ENCODE assay signal across 26 mouse cellular contexts in genomic region chr5:135376341-135376740, GRCm38 (mm10). TPM values are rescaled to one million over a fixed set of nuclear protein-coding genes. Genes with fewer than 3 reads are reported as not detected.
A peak's percentile ranks its signal among the peaks of the same experiment; 100 is the strongest.
DNase-seq lines count a peak whose midpoint lies in the region; ATAC-seq and TF ChIP-seq lines count a peak whose summit lies in the region.
"Had no signal": no experiment of that assay in that cellular context is flagged by ENCODE, and none has a peak within 500 bp of the region (broad histone marks: within the 10 kb centered on the region; RNA-seq: fewer than 3 reads in every experiment).

No protein-coding gene starts in this region.

- no peak overlapping the region for H3K27ac ChIP-seq in hindbrain, embryonic 15.5 days (replicated peaks)
- no peak overlapping the region for H3K27ac ChIP-seq in hindbrain, embryonic 11.5 days (ENCODE audit: low read depth, low read length)
- no peak overlapping the region for H3K27ac ChIP-seq in midbrain, embryonic 11.5 days (ENCODE audit: low read depth, low read length)
- no peak overlapping the region for H3K27ac ChIP-seq in midbrain, embryonic 15.5 days
- no peak overlapping the region for H3K27ac ChIP-seq in MEL (ENCODE audit: control insufficient read depth, low read depth, low read length)

- H3K36me3 ChIP-seq in hindbrain, embryonic 15.5 days, result peaks cover 93% of the 10 kb centered on the region
- peaks cover 21% of the 10 kb centered on the region; the same call in 1 of the 2 replicates for H3K36me3 ChIP-seq in hindbrain, embryonic 11.5 days (ENCODE audit: control insufficient read depth, insufficient read depth, low read length)
- peaks cover 29% of the 10 kb centered on the region for H3K36me3 ChIP-seq in midbrain, embryonic 11.5 days (ENCODE audit: control insufficient read depth, insufficient read depth, low read length)
- peaks cover 75% of the 10 kb centered on the region for H3K36me3 ChIP-seq in midbrain, embryonic 15.5 days (replicated peaks)
- peaks cover 2 to 4% of the 10 kb centered on the region in 2 experiments; a peak in 2 of 4 replicates for H3K36me3 ChIP-seq in MEL (ENCODE audit: control insufficient read depth in 1 of 2, insufficient read depth in 2 of 2, low read length in 2 of 2)

- no peak for DNase-seq in hindbrain, embryonic 11.5 days (ENCODE audit: low spot score)
- peak; percentile 67 for DNase-seq in midbrain, embryonic 11.5 days (ENCODE audit: low spot score, missing footprints)
- no peak for DNase-seq in MEL (ENCODE audit: low read depth, low spot score)
- DNase-seq in adrenal gland, postnatal 10 days, result no peak
- DNase-seq: adrenal gland, adult 2 months; adrenal gland, adult 8-10 months; adrenal gland, postnatal 14 days; adrenal gland, postnatal 25 days; adrenal gland, postnatal 36 days; B cell, adult 2 months; cerebellum, adult 11 months; cerebellum, adult 11-12 months; cerebellum, adult 18-20 months; cerebellum, adult 2 months; cerebellum, adult 8-10 months had no signal

- no peaks in the 10 kb centered on the region for H3K9me3 ChIP-seq in hindbrain, embryonic 15.5 days
- H3K9me3 ChIP-seq in hindbrain, embryonic 11.5 days (ENCODE audit: control insufficient read depth, low read length), result no peaks in the 10 kb centered on the region
- no peaks in the 10 kb centered on the region for H3K9me3 ChIP-seq in midbrain, embryonic 11.5 days (ENCODE audit: control insufficient read depth, low read length)
- no peaks in the 10 kb centered on the region for H3K9me3 ChIP-seq in midbrain, embryonic 15.5 days
- no peaks in the 10 kb centered on the region for H3K9me3 ChIP-seq in MEL (replicated peaks; ENCODE audit: insufficient read depth, low read length)
- H3K9me3 ChIP-seq: G1E had no signal

- peaks cover 2% of the 10 kb centered on the region; the same call in 1 of the 2 replicates for H3K4me1 ChIP-seq in hindbrain, embryonic 15.5 days (replicated peaks)
- no peaks in the 10 kb centered on the region for H3K4me1 ChIP-seq in hindbrain, embryonic 11.5 days (replicated peaks; ENCODE audit: control insufficient read depth, insufficient read depth, low read length)
- H3K4me1 ChIP-seq in midbrain, embryonic 11.5 days (ENCODE audit: control insufficient read depth, insufficient read depth, low read length), result no peaks in the 10 kb centered on the region
- H3K4me1 ChIP-seq in midbrain, embryonic 15.5 days, result peaks cover under 1% of the 10 kb centered on the region; the same call in 1 of the 2 replicates
- no peaks in the 10 kb centered on the region for H3K4me1 ChIP-seq in MEL (ENCODE audit: control insufficient read depth in 1 of 2, insufficient read depth in 2 of 2, low read length in 2 of 2)

- no peak overlapping the region for H3K9ac ChIP-seq in hindbrain, embryonic 15.5 days
- H3K9ac ChIP-seq in hindbrain, embryonic 11.5 days (ENCODE audit: low read depth, low read length), result no peak overlapping the region
- no peak overlapping the region for H3K9ac ChIP-seq in midbrain, embryonic 11.5 days (ENCODE audit: low read length)
- no peak overlapping the region for H3K9ac ChIP-seq in midbrain, embryonic 15.5 days
- no peak overlapping the region for H3K9ac ChIP-seq in MEL (ENCODE audit: control insufficient read depth, low read depth, low read length, poor library complexity, severe bottlenecking)

- no peak for TF ChIP-seq EP300 in MEL (IDR thresholded peaks at IDR 0.05; ENCODE audit: low read depth in 1 of 2, low read length in 2 of 2)

- no peak overlapping the region for H3K4me2 ChIP-seq in hindbrain, embryonic 15.5 days
- H3K4me2 ChIP-seq in hindbrain, embryonic 11.5 days (replicated peaks; ENCODE audit: low read depth, low read length), result no peak overlapping the region
- H3K4me2 ChIP-seq in midbrain, embryonic 11.5 days, result no peak overlapping the region
- H3K4me2 ChIP-seq in midbrain, embryonic 15.5 days, result no peak overlapping the region

- WGBS in hindbrain, embryonic 15.5 days, result 58% methylated on average over 2 of the region's 2 CpGs
- 68% methylated on average over 2 of the region's 2 CpGs for WGBS in hindbrain, embryonic 11.5 days
- 69% methylated on average over 2 of the region's 2 CpGs for WGBS in midbrain, embryonic 11.5 days
- 54% methylated on average over 2 of the region's 2 CpGs for WGBS in midbrain, embryonic 15.5 days

- H3K4me3 ChIP-seq in hindbrain, embryonic 15.5 days, result no peak overlapping the region
- H3K4me3 ChIP-seq in hindbrain, embryonic 11.5 days (ENCODE audit: low read depth, low read length), result no peak overlapping the region
- no peak overlapping the region for H3K4me3 ChIP-seq in midbrain, embryonic 11.5 days (ENCODE audit: low read depth, low read length)
- H3K4me3 ChIP-seq in midbrain, embryonic 15.5 days, result no peak overlapping the region
- H3K4me3 ChIP-seq in MEL (ENCODE audit: control insufficient read depth in 1 of 2, insufficient read depth in 1 of 2, low read depth in 2 of 2, low read length in 2 of 2), result no peak overlapping the region

- peak; percentile 13; the same call in 1 of the 2 replicates for ATAC-seq in hindbrain, embryonic 15.5 days (ENCODE audit: low FRiP score, low read depth)
- no peak for ATAC-seq in hindbrain, embryonic 11.5 days (ENCODE audit: low FRiP score)
- no peak for ATAC-seq in midbrain, embryonic 11.5 days (ENCODE audit: low FRiP score)
- ATAC-seq in midbrain, embryonic 15.5 days (replicated peaks), result no peak
- ATAC-seq: activated CD4-positive, CD25-positive, alpha-beta regulatory T cell, adult 4 months; CD4-positive, CD25-positive, alpha-beta regulatory T cell, adult 4 months; Patski had no signal

- TF ChIP-seq CTCF in MEL (IDR thresholded peaks at IDR 0.05 in 2 of 3, conservative IDR thresholded peaks at IDR 0.05 in 1 of 3; ENCODE audit: control insufficient read depth in 1 of 3, insufficient read depth in 1 of 3, low read depth in 2 of 3, low read length in 3 of 3, poor library complexity in 1 of 3, severe bottlenecking in 1 of 3), result no peak

- no peaks in the 10 kb centered on the region for H3K27me3 ChIP-seq in hindbrain, embryonic 15.5 days
- no peaks in the 10 kb centered on the region for H3K27me3 ChIP-seq in hindbrain, embryonic 11.5 days (ENCODE audit: control insufficient read depth, insufficient read depth, low read length)
- H3K27me3 ChIP-seq in midbrain, embryonic 11.5 days (ENCODE audit: control insufficient read depth, insufficient read depth, low read length), result no peaks in the 10 kb centered on the region
- no peaks in the 10 kb centered on the region for H3K27me3 ChIP-seq in midbrain, embryonic 15.5 days (replicated peaks)
- no peaks in the 10 kb centered on the region for H3K27me3 ChIP-seq in MEL (ENCODE audit: control insufficient read depth in 1 of 2, insufficient read depth in 2 of 2, low read length in 2 of 2)
- H3K27me3 ChIP-seq: CH12.LX, Patski had no signal

- H3K79me2 ChIP-seq in MEL (ENCODE audit: control insufficient read depth, insufficient read depth, low read length, poor library complexity), result peaks cover 2% of the 10 kb centered on the region; the same call in 1 of the 2 replicates

- no peak for TF ChIP-seq POLR2A in MEL (IDR thresholded peaks at IDR 0.05; ENCODE audit: control insufficient read depth in 1 of 2, insufficient read depth in 1 of 2, low read depth in 1 of 2, low read length in 2 of 2, poor library complexity in 1 of 2)

- no peak for TF ChIP-seq RAD21 in MEL (IDR thresholded peaks at IDR 0.05; ENCODE audit: low read depth, low read length)

RNA-seq across cellular contexts. Expression of gene Nsun5, which starts 6.6 kb away (rescaled TPM):
- polyA plus RNA-seq in hindbrain, embryonic 15.5 days (2015; fragmentation: Nextera tagmentation; extraction: Ambion mirVana), result 31.3 and 34.3 TPM in 2 replicates
- 26.8 and 27.8 TPM in 2 replicates for polyA plus RNA-seq in hindbrain, embryonic 11.5 days (2014; fragmentation: Nextera tagmentation; extraction: Ambion mirVana)
- 29.6 and 30.0 TPM in 2 replicates for polyA plus RNA-seq in midbrain, embryonic 11.5 days (2014; fragmentation: Nextera tagmentation; extraction: Ambion mirVana)
- polyA plus RNA-seq in midbrain, embryonic 15.5 days (2015; fragmentation: Nextera tagmentation; extraction: Ambion mirVana), result 35.3 and 37.3 TPM in 2 replicates
- total RNA-seq in MEL (2012; rRNA removed), result 70.8 and 90.0 TPM in 2 replicates
- polyA plus RNA-seq in MEL (2012; ENCODE audit: insufficient read depth in 1 of 2, insufficient read length in 2 of 2, low read depth in 1 of 2, low replicate concordance in 2 of 2, missing spikeins in 1 of 2), result 100 to 1,000 TPM in 1 of 2 experiments, 10 to 100 TPM in 1; 97.5 to 178 TPM
- total RNA-seq in adrenal gland, postnatal 10 days (2021), result 10 to 100 TPM; 17.9 to 22.6 TPM

RNA-seq across cellular contexts. Expression of gene Pom121, which starts 18.0 kb away (rescaled TPM):
- 11.1 and 11.5 TPM in 2 replicates for polyA plus RNA-seq in hindbrain, embryonic 15.5 days (2015; fragmentation: Nextera tagmentation; extraction: Ambion mirVana)
- polyA plus RNA-seq in hindbrain, embryonic 11.5 days (2014; fragmentation: Nextera tagmentation; extraction: Ambion mirVana), result 14.5 and 19.9 TPM in 2 replicates
- polyA plus RNA-seq in midbrain, embryonic 11.5 days (2014; fragmentation: Nextera tagmentation; extraction: Ambion mirVana), result 14.4 and 17.2 TPM in 2 replicates
- 11.4 and 11.8 TPM in 2 replicates for polyA plus RNA-seq in midbrain, embryonic 15.5 days (2015; fragmentation: Nextera tagmentation; extraction: Ambion mirVana)
- total RNA-seq in MEL (2012; rRNA removed), result 10.2 and 12.4 TPM in 2 replicates
- polyA plus RNA-seq in MEL (2012; ENCODE audit: insufficient read depth in 1 of 2, insufficient read length in 2 of 2, low read depth in 1 of 2, low replicate concordance in 2 of 2, missing spikeins in 1 of 2), result 10 to 100 TPM; 51.8 to 81.1 TPM
- 10 to 100 TPM; 25.9 to 26.7 TPM for total RNA-seq in adrenal gland, postnatal 10 days (2021)

RNA-seq across cellular contexts. Expression of gene Trim50, which starts 23.2 kb away (rescaled TPM):
- polyA plus RNA-seq in hindbrain, embryonic 15.5 days (2015; fragmentation: Nextera tagmentation; extraction: Ambion mirVana), result not detected in 2 replicates
- polyA plus RNA-seq in hindbrain, embryonic 11.5 days (2014; fragmentation: Nextera tagmentation; extraction: Ambion mirVana), result 0.15 TPM in 1 of 2 replicates, not detected in the other
- polyA plus RNA-seq in midbrain, embryonic 11.5 days (2014; fragmentation: Nextera tagmentation; extraction: Ambion mirVana), result not detected in 2 replicates
- polyA plus RNA-seq in midbrain, embryonic 15.5 days (2015; fragmentation: Nextera tagmentation; extraction: Ambion mirVana), result not detected in 2 replicates
- not detected in 2 replicates for total RNA-seq in MEL (2012; rRNA removed)
- polyA plus RNA-seq in MEL (2012; ENCODE audit: insufficient read depth in 1 of 2, insufficient read length in 2 of 2, low read depth in 1 of 2, low replicate concordance in 2 of 2, missing spikeins in 1 of 2), result not detected
- total RNA-seq in adrenal gland, postnatal 10 days (2021), result not detected
- total RNA-seq: adrenal gland, adult 18-20 months; adrenal gland, adult 2 months; adrenal gland, adult 8-10 months; adrenal gland, postnatal 14 days; adrenal gland, postnatal 25 days; adrenal gland, postnatal 36 days; CH12.LX; ES-E14 had no signal
- polyA plus RNA-seq: adrenal gland, adult 2 months; brain, embryonic 14.5 days; C2C12; CD4-positive, CD25-positive, alpha-beta regulatory T cell, adult 4 months; G1E; Patski had no signal

RNA-seq across cellular contexts. Expression of gene Fkbp6, which starts 26.5 kb away (rescaled TPM):
- 0.30 and 0.39 TPM in 2 replicates for polyA plus RNA-seq in hindbrain, embryonic 15.5 days (2015; fragmentation: Nextera tagmentation; extraction: Ambion mirVana)
- polyA plus RNA-seq in hindbrain, embryonic 11.5 days (2014; fragmentation: Nextera tagmentation; extraction: Ambion mirVana), result 0.26 TPM in 1 of 2 replicates, not detected in the other
- polyA plus RNA-seq in midbrain, embryonic 11.5 days (2014; fragmentation: Nextera tagmentation; extraction: Ambion mirVana), result 0.12 TPM in 1 of 2 replicates, not detected in the other
- 0.18 TPM in 1 of 2 replicates, not detected in the other for polyA plus RNA-seq in midbrain, embryonic 15.5 days (2015; fragmentation: Nextera tagmentation; extraction: Ambion mirVana)
- total RNA-seq in MEL (2012; rRNA removed), result 0.19 TPM in 1 of 2 replicates, not detected in the other
- polyA plus RNA-seq in MEL (2012; ENCODE audit: insufficient read depth in 1 of 2, insufficient read length in 2 of 2, low read depth in 1 of 2, low replicate concordance in 2 of 2, missing spikeins in 1 of 2), result under 1 TPM in 1 of 2 experiments, not detected in 1; 0.10 TPM
- under 1 TPM in 1 of 2 experiments, not detected in 1; 0.27 TPM for total RNA-seq in adrenal gland, postnatal 10 days (2021)
- total RNA-seq: adrenal gland, adult 2 months; adrenal gland, postnatal 14 days; adrenal gland, postnatal 36 days; CH12.LX; G1E had no signal
- polyA plus RNA-seq: activated CD4-positive, CD25-positive, alpha-beta regulatory T cell, adult 4 months; adrenal gland, adult 2 months; C2C12; CD4-positive, CD25-positive, alpha-beta regulatory T cell, adult 4 months; cerebellum, adult 2 months; G1E; Patski had no signal
